Comparison of ENCODE assay signal across 8 mouse cellular contexts in genomic region chr1:36472106-36472440, GRCm38 (mm10). TPM values are rescaled to one million over a fixed set of nuclear protein-coding genes. Genes with fewer than 3 reads are reported as not detected.
DNase-seq lines count a peak whose midpoint lies in the region; ATAC-seq and TF ChIP-seq lines count a peak whose summit lies in the region.

No protein-coding gene starts in this region.

- H3K9ac ChIP-seq in liver, adult 2 months (ENCODE audit: low read depth, low read length), result peak overlapping the region; percentile 71

- no peak for TF ChIP-seq CTCF in liver, adult 2 months (IDR thresholded peaks at IDR 0.05; ENCODE audit: low read depth, low read length)

- WGBS in liver, adult 2 months, result 25% methylated on average over 18 of the region's 18 CpGs
- WGBS in hindbrain, embryonic 10.5 days, result 15% methylated on average over 18 of the region's 18 CpGs

- no peaks in the 10 kb centered on the region for H3K9me3 ChIP-seq in hindbrain, embryonic 10.5 days

- H3K27ac ChIP-seq in liver, adult 2 months (replicated peaks; ENCODE audit: insufficient read depth, low read depth, low read length), result peak overlapping the region; percentile 1; the same call in 1 of the 2 replicates
- no peak overlapping the region for H3K27ac ChIP-seq in brown adipose tissue, adult 24 weeks (replicated peaks; ENCODE audit: low read depth, low read length)
- peak overlapping the region; percentile 90 for H3K27ac ChIP-seq in hindbrain, embryonic 10.5 days

- TF ChIP-seq POLR2A in liver, adult 2 months (IDR thresholded peaks at IDR 0.05; ENCODE audit: extremely low read depth, insufficient read depth, low read length), result no peak

- H3K27me3 ChIP-seq in liver, adult 2 months (ENCODE audit: control insufficient read depth, insufficient read depth, low read length), result no peaks in the 10 kb centered on the region
- peaks cover 25% of the 10 kb centered on the region for H3K27me3 ChIP-seq in hindbrain, embryonic 10.5 days (ENCODE audit: insufficient read depth, poor library complexity, severe bottlenecking)

- H3K4me3 ChIP-seq in liver, adult 2 months (ENCODE audit: insufficient read depth, low read depth, low read length), result peak overlapping the region; percentile 66
- peak overlapping the region; percentile 64 for H3K4me3 ChIP-seq in brown adipose tissue, adult 24 weeks (ENCODE audit: insufficient read depth, low read depth, low read length)
- peak overlapping the region; percentile 72 for H3K4me3 ChIP-seq in hindbrain, embryonic 10.5 days

- DNase-seq in liver, adult 2 months (ENCODE audit: extremely low read depth, low read depth, low spot score), result no peak
- DNase-seq in liver, result no peak
- DNase-seq in hindbrain, embryonic 10.5 days (ENCODE audit: low spot score), result no peak
- no peak for DNase-seq in spleen, postnatal 36 days (ENCODE audit: low spot score in 2 of 2)
- DNase-seq in adrenal gland, postnatal 25 days, result no peak
- no peak for DNase-seq in retina, embryonic 14.5 days (ENCODE audit: low spot score)

- ATAC-seq in megakaryocyte-erythroid progenitor cell, adult 5-6 weeks (replicated peaks; ENCODE audit: low FRiP score, low TSS enrichment, poor library complexity, severe bottlenecking), result 0 out of 2 replicates have a peak, but pooled peaks have one; percentile 9

- H3K79me2 ChIP-seq in liver, adult 2 months (ENCODE audit: control insufficient read depth, insufficient read depth, low read length), result no peaks in the 10 kb centered on the region

- no peaks in the 10 kb centered on the region for H3K36me3 ChIP-seq in liver, adult 2 months (ENCODE audit: control insufficient read depth, insufficient read depth, low read length)
- H3K36me3 ChIP-seq in hindbrain, embryonic 10.5 days, result no peaks in the 10 kb centered on the region

- peaks cover 36% of the 10 kb centered on the region for H3K4me1 ChIP-seq in liver, adult 2 months (ENCODE audit: control insufficient read depth, insufficient read depth, low read length)
- H3K4me1 ChIP-seq in brown adipose tissue, adult 24 weeks (ENCODE audit: control insufficient read depth, insufficient read depth, insufficient read length, low read length), result peaks cover 30% of the 10 kb centered on the region
- H3K4me1 ChIP-seq in hindbrain, embryonic 10.5 days (replicated peaks), result peaks cover 68% of the 10 kb centered on the region

RNA-seq across cellular contexts. Expression of gene Cnnm4, which starts 0.7 kb away (rescaled TPM):
- total RNA-seq in liver, adult 2 months (2014; rRNA removed), result 2.3 and 3.9 TPM in 2 replicates
- polyA plus RNA-seq in liver, adult 2 months (2012; rRNA removed), result 2.4 and 2.7 TPM in 2 replicates
- 1.5 TPM in 2 replicates for polyA plus RNA-seq in brown adipose tissue, adult 24 weeks (2012; ENCODE audit: insufficient read depth, insufficient read length, missing spikeins)
- polyA plus RNA-seq in hindbrain, embryonic 10.5 days (2016; fragmentation: Nextera tagmentation; extraction: Ambion mirVana), result 13.4 and 15.3 TPM in 2 replicates
- 2.7 and 3.3 TPM in 2 replicates for total RNA-seq in megakaryocyte-erythroid progenitor cell, adult 5-6 weeks (2014; fragmentation: Nextera tagmentation)
- total RNA-seq in megakaryocyte-erythroid progenitor cell, adult 5-6 weeks (2017), result 2.6 and 3.0 TPM in 2 replicates
- total RNA-seq in adrenal gland, postnatal 25 days (2021), result 4.8 and 5.2 TPM in 2 replicates

RNA-seq across cellular contexts. Expression of gene Lman2l, which starts 27.0 kb away (rescaled TPM):
- total RNA-seq in liver, adult 2 months (2014; rRNA removed), result 5.1 and 7.9 TPM in 2 replicates
- polyA plus RNA-seq in liver, adult 2 months (2012; rRNA removed), result 7.7 and 9.3 TPM in 2 replicates
- polyA plus RNA-seq in brown adipose tissue, adult 24 weeks (2012; ENCODE audit: insufficient read depth, insufficient read length, missing spikeins), result 25.6 and 26.7 TPM in 2 replicates
- 62.9 and 65.2 TPM in 2 replicates for polyA plus RNA-seq in hindbrain, embryonic 10.5 days (2016; fragmentation: Nextera tagmentation; extraction: Ambion mirVana)
- total RNA-seq in megakaryocyte-erythroid progenitor cell, adult 5-6 weeks (2014; fragmentation: Nextera tagmentation), result 9.3 and 13.5 TPM in 2 replicates
- 1.8 and 7.4 TPM in 2 replicates for total RNA-seq in megakaryocyte-erythroid progenitor cell, adult 5-6 weeks (2017)
- total RNA-seq in adrenal gland, postnatal 25 days (2021), result 49.1 and 54.0 TPM in 2 replicates

RNA-seq across cellular contexts. Expression of gene Cnnm3, which starts 39.6 kb away (rescaled TPM):
- total RNA-seq in liver, adult 2 months (2014; rRNA removed), result 4.4 and 6.8 TPM in 2 replicates
- polyA plus RNA-seq in liver, adult 2 months (2012; rRNA removed), result 11.3 and 14.1 TPM in 2 replicates
- polyA plus RNA-seq in brown adipose tissue, adult 24 weeks (2012; ENCODE audit: insufficient read depth, insufficient read length, missing spikeins), result 7.2 and 7.3 TPM in 2 replicates
- 3.2 and 3.5 TPM in 2 replicates for polyA plus RNA-seq in hindbrain, embryonic 10.5 days (2016; fragmentation: Nextera tagmentation; extraction: Ambion mirVana)
- 12.6 and 15.9 TPM in 2 replicates for total RNA-seq in megakaryocyte-erythroid progenitor cell, adult 5-6 weeks (2014; fragmentation: Nextera tagmentation)
- total RNA-seq in megakaryocyte-erythroid progenitor cell, adult 5-6 weeks (2017), result 8.3 and 8.8 TPM in 2 replicates
- 36.7 and 53.2 TPM in 2 replicates for total RNA-seq in adrenal gland, postnatal 25 days (2021)
